Mouse (Mus musculus): Measurements from ENCODE around the gene Lpo.

The Lpo gene

DNA sequence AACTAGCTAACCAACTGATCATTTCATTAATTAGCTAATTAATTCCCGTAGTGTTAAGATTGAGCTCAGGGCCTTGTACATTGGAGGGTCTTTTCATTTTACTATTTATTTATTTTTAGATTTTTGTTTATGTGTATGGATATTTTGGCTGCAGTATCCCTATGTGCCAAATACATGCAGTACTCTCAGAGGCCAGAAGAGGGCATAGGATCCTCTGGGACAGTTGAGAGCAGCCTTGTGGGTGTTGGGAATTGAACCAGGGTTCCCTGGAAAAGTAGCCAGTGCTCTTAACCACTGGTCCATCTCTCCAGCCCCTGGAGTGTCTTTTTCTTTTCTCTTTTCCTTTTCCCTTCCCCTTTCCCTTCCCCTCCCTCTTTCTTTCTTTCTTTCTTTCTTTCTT is 22.6 kb downstream of the Lpo start:
- DNase-seq (ENCODE audit: low spot score): no peak

GRCm38 (mm10) chr11:87802621-87803020 is 25.5 kb downstream of the Lpo start:
- peak; percentile 21 for DNase-seq (ENCODE audit: low spot score)

DNA sequence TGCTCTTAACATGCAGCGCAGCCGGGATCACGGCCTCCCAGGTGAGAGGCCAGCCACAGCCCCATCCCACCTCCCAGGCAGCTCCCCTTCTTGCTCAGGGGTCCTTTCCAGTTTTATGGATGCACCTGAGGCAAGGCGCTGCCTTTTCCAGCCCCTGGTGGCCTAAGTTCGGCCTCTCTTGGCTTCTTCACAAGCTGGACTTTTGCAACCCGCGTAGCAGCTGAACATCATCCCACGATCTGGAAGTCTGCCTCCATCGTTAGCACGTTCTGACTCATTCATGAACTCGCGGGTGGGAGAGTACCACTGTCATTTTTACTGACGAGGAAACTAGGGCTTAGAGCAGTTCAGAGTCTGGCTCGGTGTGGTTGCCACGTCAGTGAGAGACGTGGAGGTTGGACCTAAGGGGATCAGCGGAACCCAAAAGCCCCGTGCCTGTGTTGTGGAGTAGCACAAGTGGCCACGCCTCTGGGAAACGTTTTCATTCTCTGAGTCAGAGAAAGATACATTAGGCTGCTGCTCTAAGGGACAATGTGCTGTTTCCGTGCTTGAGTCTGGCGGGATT is 26.3 kb downstream of the Lpo start:
- no peak for DNase-seq (ENCODE audit: low spot score)

DNA sequence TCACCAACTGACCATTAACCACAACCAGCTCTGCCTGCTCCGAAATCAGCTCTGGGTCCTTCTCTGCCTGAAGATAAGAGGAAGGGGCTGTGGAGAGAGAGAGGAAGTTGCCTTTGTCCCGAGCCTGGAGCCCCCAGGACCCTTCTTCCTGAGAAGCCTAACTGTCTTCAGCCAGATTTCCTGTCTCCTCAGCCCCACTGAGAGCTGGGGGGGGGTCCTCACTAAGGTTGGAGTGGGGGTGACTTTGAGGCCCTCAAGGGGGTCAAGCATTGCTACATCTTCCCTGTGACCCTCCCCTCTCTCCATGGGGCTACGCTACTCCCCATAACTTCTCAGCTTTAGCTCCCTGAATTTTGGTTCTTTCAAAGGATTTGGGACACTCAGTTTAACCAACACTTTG is 34.6 kb downstream of the Lpo start, which contains the start of gene Mpo:
Gene Mpo, plus strand, starts transcription at position 122 of the 400 bp plus-strand sequence.
- no peak for DNase-seq (ENCODE audit: low spot score)

DNA sequence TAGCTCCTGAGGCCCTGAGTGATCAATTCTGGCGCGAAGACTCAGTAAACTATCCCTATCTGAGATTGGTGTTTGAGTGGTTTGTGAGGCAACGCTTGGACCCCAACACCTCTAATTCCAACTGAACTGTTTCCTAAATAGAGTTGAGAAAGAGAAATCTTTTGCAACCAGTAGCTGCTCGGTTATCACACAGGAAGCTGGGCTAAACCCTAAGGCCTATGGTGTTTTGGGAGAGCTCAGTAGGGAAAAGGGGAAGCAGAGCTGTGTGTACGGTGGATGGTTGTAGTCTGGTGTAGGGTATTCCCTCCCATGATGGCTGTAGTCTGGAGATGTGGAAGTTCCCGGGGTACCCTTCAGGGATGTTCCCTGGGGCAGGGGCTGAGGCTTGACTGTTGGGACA is 38.0 kb downstream of the Lpo start:
- no peak for DNase-seq (ENCODE audit: low spot score)

- DNase-seq (ENCODE audit: low spot score): no peak
These were observed 48.0 kb downstream of the Lpo start for GRCm38 (mm10) chr11:87780130-87780529.

GRCm38 (mm10) chr11:87779392-87779791 is 48.7 kb downstream of the Lpo start:
- no peak for DNase-seq (ENCODE audit: low spot score)

- no peak for DNase-seq (ENCODE audit: low spot score)
These were observed 49.2 kb downstream of the Lpo start for GRCm38 (mm10) chr11:87778915-87779314.

DNA sequence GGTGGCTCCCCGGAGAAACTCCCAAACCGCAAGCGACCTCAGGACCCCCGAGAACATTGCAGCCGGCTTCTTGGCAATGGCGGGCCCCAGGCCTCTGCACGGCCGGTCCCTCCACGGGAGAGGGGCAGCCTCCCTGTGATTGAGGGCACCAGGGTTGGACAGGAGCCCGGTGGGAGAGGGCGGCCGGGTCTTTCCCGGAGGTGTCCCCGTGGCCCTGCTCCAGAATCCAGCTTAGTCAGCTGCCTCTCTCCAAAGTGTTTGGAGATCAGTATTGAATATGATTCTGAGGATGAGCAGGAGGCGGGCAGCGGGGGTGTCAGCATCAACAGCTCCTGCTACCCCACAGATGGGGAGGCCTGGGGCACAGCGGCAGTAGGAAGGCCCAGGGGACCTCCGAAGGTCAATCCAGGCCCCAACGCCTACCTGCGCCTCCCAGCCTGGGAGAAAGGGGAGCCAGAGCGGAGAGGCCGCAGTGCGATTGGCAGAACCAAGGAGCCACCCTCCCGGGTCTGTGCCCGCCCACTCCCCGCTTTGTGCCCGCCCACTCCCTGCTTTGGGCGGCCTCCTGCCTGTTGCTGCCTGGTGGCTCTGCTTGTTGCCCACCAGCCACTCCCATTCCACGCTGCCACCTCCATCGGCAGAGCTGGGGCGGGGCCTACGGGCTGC is 49.9 kb downstream of the Lpo start:
- DNase-seq (ENCODE audit: low spot score): peak; percentile 77

- DNase-seq (ENCODE audit: low spot score): no peak
These were observed 55.7 kb downstream of the Lpo start for GRCm38 (mm10) chr11:87772354-87772753.

- DNase-seq (ENCODE audit: low spot score): peak; percentile 64
These were observed 57.1 kb downstream of the Lpo start for GRCm38 (mm10) chr11:87770989-87771388.

- no peak for DNase-seq (ENCODE audit: low spot score)
These were observed 59.3 kb downstream of the Lpo start for GRCm38 (mm10) chr11:87768745-87769144.

DNA sequence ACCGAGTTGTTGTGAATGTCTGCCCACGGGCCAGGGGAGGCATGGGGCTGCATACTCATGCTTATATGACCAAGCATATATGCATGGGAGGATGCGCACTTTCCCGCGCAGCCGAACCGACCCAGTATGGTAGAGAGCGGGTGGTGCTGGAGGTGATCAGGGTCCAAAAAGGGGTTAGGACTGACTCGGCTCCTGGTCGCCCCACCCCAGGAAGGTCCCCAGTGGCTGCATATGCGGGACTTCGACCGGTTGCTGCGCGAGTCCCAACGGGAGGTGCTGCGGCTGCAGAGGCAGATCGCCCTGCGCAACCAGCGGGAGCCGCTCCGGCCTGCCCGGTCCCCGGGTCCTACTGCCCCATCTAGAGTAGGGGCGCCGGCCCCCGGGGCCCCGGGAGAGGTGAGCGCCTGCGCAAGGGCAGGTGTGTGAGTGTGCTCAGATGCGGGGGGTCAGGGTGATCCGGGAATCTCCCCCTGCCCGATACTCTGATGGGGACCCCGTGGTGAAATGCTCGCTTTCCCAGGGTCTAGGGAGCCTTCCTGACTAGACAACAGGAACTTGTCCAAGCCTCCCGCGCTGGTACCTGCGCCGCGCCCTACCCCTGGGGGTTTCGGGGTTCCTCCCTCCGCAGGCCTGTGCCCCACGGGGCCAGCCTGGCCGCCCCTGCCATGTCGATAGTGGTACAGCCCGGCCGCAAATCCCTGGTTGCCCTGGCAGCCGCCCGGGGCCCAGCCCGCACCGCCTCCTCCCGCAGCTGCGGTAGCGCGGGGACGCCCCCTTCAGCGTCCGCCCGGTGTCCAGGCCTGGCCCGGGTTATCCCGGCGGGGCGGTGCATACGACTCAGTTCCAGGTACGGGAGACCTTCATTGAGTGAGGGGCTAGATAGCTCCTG is 63.9 kb downstream of the Lpo start:
- peak; percentile 49 for DNase-seq (ENCODE audit: low spot score)

DNA sequence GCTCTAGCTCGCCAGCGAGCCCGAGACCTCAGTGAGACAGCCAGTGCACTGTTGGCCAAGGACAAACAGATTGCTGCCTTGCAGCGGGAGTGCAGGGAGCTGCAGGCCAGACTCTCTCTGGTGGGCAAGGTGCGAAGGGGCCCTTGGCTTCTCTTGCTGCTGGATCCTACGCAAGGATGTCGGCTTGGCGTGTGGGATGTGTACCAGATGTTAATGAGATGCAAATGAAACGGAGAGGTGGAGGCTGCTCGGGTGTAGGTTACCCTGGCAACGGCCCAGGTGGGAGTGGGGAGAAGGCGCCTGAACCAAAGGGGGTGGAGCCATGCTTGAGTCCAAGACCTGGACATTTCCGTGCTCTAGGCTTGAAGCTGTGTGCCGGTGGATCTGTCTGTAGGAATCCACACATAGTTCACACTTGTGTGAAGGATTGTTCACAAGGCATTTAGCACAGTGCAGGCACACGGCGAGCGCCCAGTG is 64.5 kb downstream of the Lpo start:
- DNase-seq (ENCODE audit: low spot score): peak; percentile 45

DNA sequence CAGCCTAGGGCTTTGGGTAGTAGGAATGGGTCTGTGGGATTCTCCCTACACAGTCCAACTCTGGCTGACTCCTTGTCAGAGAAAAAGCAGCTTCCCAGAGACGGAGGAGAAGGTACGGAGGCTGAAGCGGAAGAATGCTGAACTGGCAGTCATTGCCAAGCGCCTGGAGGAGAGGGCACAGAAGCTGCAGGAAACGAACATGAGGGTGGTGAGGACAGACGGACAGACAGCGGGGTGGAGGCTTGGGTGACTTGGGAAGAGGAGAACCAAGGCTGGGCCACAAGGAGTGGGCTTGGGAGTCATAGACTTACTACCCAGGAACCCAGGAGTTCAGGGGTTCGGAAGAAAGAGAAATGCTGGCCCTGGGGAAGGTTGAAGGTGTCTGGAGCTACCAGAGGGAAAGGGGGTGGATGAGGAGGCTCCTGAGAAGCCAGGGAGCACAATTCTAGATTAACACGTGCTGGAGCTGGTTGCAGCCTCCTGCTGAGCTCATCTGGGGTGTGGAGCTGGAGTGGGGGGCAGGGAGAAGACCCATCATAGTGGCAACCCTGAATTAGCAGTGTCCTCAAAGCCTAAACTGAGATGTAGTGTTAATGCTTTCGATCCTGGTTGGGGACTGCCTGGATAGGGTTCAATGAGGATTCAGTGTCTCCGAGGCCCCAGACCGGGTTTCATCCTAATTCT is 65.2 kb downstream of the Lpo start:
- DNase-seq (ENCODE audit: low spot score): no peak

DNA sequence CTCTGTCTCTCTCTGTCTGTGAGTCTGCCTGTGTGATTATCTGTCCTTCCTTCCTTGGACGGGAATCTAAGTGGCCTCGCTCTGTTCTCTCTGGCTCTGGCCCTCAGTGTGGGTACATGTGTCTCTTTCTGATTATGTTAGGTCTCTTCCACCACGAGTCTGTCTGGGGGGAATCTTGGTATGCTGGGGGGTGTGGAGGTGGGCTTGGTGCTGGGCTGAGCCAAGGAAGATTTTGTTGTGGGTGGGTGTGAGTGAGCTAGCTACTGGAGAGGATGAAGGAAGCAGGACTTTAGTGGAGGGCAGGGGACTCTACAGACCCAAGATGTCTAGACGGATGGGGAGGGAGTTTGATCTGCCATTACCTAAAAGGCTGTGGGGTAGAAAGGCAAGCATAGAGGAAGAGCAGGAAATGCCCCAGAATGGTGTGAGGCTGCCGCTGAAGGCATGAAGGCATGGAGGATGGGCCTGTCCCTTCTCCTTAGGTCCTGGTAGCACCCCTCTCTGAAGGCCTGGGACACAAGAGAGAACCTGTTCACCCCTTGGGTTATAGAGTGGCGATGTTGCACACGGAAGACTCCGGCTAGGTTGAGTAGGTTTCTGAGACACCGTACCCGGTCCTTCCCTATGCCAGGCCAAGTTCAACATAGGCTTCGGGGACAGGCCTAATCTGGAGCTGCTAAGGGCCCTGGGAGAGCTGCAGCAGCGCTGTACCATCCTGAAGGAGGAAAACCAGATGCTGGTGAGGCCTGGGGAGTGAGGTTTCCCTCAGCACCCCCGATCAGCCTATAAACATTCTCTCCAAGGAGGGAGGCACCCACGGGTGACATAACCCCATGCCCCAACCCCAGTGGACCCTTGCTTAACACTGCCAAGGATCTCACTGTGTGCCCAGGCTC is 66.0 kb downstream of the Lpo start:
- DNase-seq (ENCODE audit: low spot score): no peak

DNA sequence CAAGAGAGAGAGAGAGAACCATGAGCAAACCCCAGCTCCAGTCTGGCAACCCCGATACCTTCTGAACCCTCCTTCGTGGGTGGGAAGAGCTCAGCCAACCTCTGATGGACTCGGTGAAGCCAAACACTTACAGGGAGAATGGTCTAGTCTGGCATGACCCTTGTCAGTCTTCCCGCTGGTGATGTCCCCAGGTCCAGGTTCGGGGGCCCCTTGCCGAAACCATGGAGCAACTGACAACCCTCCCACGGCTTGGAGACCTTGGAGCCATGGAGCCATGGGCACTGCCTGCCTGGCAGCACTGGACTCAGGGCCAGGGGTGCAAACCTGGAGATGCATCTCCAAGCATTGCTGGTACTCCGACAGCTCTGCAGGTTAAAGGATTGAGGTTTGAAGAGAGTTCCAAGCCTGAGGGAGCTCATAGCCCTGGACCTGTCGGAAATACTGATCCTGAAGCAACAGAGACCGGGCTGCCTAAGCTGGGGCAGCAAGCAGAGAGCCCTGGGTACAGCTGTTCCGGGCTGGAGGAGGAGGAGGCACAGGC is 66.8 kb downstream of the Lpo start:
- DNase-seq (ENCODE audit: low spot score): no peak

DNA sequence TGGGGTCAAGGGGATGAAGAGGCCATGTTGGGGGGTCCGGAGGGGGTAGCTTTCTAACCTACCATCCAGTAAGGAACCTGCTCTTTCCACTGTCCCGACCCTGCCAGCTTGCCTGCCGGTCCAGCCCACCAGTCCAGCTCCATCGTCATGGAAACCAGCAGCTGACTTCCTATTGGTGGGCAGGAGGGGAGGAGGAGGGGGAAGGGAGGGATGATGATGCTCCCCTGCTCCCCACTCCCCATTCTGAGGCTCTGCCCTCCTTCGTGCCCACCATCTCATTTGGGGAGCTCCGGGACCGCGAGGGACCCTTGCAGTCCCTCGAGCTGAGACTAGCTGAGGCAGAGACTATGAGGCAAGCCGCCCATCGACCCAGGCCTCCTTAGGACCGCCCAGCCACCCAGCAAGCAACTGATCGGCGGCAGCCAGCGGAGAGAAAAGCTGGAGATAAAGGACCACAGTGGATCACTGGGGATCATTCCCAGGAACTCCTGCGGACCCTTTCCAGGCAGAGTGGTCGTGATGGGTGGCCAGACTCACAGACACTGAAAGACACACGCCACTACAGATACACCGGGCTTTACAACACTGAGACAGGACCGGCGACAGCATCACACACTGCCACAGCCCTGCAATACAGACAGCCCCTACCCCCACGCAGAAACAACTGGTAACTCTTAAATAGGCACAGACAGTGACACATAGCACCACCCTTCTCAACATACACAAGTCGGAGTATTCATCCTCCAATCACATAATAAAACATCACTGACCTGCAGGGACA is 67.6 kb downstream of the Lpo start, which contains the start of gene Tspoap1:
Gene Tspoap1, plus strand, starts transcription at position 241 of the 781 bp plus-strand sequence.
- DNase-seq (ENCODE audit: low spot score): no peak

DNA sequence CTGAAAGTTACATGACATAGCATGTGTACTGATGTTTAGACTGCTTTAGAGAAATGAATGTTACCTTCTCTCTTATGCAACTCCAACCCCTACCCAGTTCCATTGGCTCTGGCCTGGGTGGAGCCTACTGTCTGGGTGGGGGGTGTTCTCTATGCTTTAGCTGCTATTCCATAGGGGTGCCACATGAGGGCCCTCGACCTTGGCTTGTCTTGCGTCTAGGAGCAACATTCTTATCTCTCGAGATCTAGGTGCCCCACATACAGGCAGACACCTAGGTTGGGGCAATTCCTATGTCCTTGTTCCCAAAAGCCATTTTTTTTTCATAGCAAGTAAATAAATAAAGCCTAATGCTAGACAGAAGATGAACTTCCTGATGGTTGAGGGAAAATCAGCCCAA is 68.5 kb downstream of the Lpo start:
- no peak for DNase-seq (ENCODE audit: low spot score)
